Mouse (Mus musculus) liver, adult 2 months (tissue): ENCODE results near the gene Lmntd1. TPM values are rescaled to one million over a fixed set of nuclear protein-coding genes. Genes with fewer than 3 reads are reported as not detected.
A peak's percentile ranks its signal among the peaks of the same experiment; 100 is the strongest.

Experiments used
- DNase-seq: peaks from one replicate; pipeline ENCODE4 v3.0.0-alpha.2; 2011; ENCODE audit warnings: low read depth, low spot score; ENCODE audit errors: extremely low read depth
- H3K27ac ChIP-seq: fragments of 200-500 bp; replicated peaks from 2 replicates; pipeline ENCODE4 v1.5.1; 2012; ENCODE audit warnings: low read depth, mild to moderate bottlenecking, control low read depth, inconsistent platforms, low read length; ENCODE audit not compliant: insufficient read depth
- H3K27me3 ChIP-seq: fragments of 200-500 bp; 2 replicates; pipeline ENCODE4 v1.6.1; 2012; ENCODE audit warnings: mild to moderate bottlenecking, moderate library complexity, low read length, inconsistent platforms; ENCODE audit not compliant: control insufficient read depth, insufficient read depth
- H3K36me3 ChIP-seq: fragments of 200-500 bp; 2 replicates; pipeline ENCODE4 v1.6.1; 2012; ENCODE audit warnings: low read length, inconsistent platforms; ENCODE audit not compliant: control insufficient read depth, insufficient read depth
- H3K4me1 ChIP-seq: fragments of 200-500 bp; 2 replicates; pipeline ENCODE4 v1.6.1; 2011; ENCODE audit warnings: low read length; ENCODE audit not compliant: control insufficient read depth, insufficient read depth
- H3K4me3 ChIP-seq: fragments of 200-500 bp; 2 replicates; pipeline ENCODE4 v1.5.1; 2011; ENCODE audit warnings: low read depth, mild to moderate bottlenecking, control low read depth, low read length, moderate library complexity; ENCODE audit not compliant: insufficient read depth
- H3K79me2 ChIP-seq: fragments of 200-500 bp; 2 replicates; pipeline ENCODE4 v1.6.1; 2012; ENCODE audit warnings: inconsistent platforms, mild to moderate bottlenecking, low read length, moderate library complexity; ENCODE audit not compliant: control insufficient read depth, insufficient read depth
- H3K9ac ChIP-seq: fragments of 200-500 bp; 2 replicates; pipeline ENCODE4 v1.6.1; 2012; ENCODE audit warnings: low read depth, mild to moderate bottlenecking, control low read depth, inconsistent platforms, low read length
- CTCF ChIP-seq: fragments of 200-500 bp; IDR thresholded peaks from 2 replicates; pipeline ENCODE4 v1.5.1; 2011; ENCODE audit warnings: low read depth, low read length, control low read depth
- POLR2A ChIP-seq: fragments of 200-500 bp; IDR thresholded peaks from 2 replicates; pipeline ENCODE4 v1.6.1; 2011; ENCODE audit warnings: low read length, control low read depth; ENCODE audit not compliant: insufficient read depth; ENCODE audit errors: extremely low read depth
- WGBS: fragments of 180-500 bp; shearing (Covaris S2); methylation state at CpG from one replicate; pipeline ENCODE4 v1.1.7; 2018; 5-methylcytosine and 5-hydroxymethylcytosine counted together
- polyA plus RNA-seq: library from polyadenylated mRNA; depleted of rRNA; stranded (reverse); fragments of >200 nt; gene quantifications from 2 replicates; pipeline ENCODE4 v1.2.3, GENCODE M21; 2012
- total RNA-seq: library from RNA; depleted of rRNA; stranded (reverse); fragments of >200 nt; gene quantifications from 2 replicates; pipeline ENCODE4 v1.2.3, GENCODE M21; 2014

Gene Lmntd1
- total and polyA plus RNA-seq, 2 experiments = not detected

DNA sequence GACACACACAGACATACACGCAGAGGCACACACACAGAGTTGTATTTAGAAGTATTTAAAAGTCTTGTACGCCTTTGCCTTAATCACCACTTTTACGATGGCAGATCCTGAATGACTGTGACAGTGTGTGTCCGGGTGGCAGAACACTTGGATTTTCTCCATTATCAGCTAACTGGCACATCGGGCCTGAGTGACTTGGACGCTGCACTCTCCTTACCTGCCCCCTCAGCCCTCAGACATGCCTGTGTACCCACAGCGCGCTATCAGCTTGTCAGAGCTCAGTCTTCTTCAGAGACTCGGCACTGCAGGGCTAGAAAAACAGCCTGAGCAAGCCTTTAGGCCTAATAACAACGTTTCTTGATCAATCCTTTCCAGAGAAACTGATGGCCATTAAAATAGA lies 187.6 kb downstream of the Lmntd1 start:
- Histone ChIP-seq H3K79me2 (no peaks in the 10 kb centered on the region), H3K36me3 (no peaks in the 10 kb centered on the region), H3K4me1 (no peaks in the 10 kb centered on the region), H3K27me3 (no peaks in the 10 kb centered on the region), H3K4me3 (no peak overlapping the region), H3K27ac (no peak overlapping the region), H3K9ac (no peak overlapping the region)
- no peak for TF ChIP-seq CTCF
- no peak for TF ChIP-seq POLR2A
- 76% methylated on average over 10 of the region's 10 CpGs for WGBS
- no peak for DNase-seq

DNA sequence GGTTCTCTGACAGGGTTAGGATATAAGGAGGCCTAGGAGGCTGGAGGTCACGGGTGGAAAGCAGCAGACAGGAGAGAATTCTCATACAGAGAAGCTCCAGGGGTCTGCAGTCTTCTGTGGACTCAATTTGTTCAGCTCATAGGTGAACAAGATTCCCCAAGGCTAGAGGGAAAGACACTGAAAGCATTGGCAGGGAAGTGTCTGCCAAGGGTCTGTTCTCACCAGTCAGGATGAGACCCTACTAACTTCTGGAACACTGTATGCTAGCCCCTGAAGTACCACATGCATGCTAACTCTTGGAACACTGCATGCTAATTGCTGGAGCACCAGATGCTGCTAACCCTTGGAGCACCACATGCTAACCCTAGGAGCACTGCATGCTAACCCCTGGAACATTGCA lies 190.0 kb downstream of the Lmntd1 start:
- no peak for TF ChIP-seq POLR2A
- TF ChIP-seq CTCF = no peak

DNA sequence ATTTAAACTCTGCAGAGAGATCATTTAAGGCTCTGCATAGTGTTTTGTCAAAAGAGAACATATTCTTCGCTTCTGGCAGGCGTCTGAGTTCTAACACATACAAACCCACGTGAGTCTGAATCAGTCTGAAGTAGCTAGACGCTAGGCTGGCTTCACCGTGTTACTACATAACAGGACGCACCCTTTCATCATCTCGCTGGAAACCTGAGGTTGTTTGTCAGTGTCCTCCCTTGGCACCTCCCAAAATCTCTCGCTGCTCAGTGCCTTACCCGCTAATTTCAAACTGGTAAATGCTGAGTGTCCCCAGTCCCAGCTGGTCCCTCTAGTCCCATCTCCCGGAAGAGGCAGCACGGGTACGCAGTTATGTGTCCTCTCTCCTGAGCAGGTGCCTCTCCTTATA lies 190.6 kb downstream of the Lmntd1 start:
- H3K27ac ChIP-seq = no peak overlapping the region
- no peaks in the 10 kb centered on the region for H3K36me3 ChIP-seq
- no peaks in the 10 kb centered on the region for H3K27me3 ChIP-seq
- DNase-seq = no peak
- 86% methylated on average over 12 of the region's 12 CpGs for WGBS
- H3K4me3 ChIP-seq = no peak overlapping the region
- no peaks in the 10 kb centered on the region for H3K4me1 ChIP-seq
- H3K9ac ChIP-seq = no peak overlapping the region
- no peaks in the 10 kb centered on the region for H3K79me2 ChIP-seq
- TF ChIP-seq POLR2A (no peak), CTCF (no peak)

More for the DNA sequence above, 190.0 kb downstream of the Lmntd1 start:
- H3K79me2 ChIP-seq = no peaks in the 10 kb centered on the region
- H3K27ac ChIP-seq = no peak overlapping the region
- WGBS = 61% methylated on average over 1 of the region's 1 CpGs
- no peaks in the 10 kb centered on the region for H3K4me1 ChIP-seq
- no peaks in the 10 kb centered on the region for H3K27me3 ChIP-seq
- no peak overlapping the region for H3K9ac ChIP-seq
- H3K4me3 ChIP-seq = no peak overlapping the region
- no peak for DNase-seq
- H3K36me3 ChIP-seq = no peaks in the 10 kb centered on the region

DNA sequence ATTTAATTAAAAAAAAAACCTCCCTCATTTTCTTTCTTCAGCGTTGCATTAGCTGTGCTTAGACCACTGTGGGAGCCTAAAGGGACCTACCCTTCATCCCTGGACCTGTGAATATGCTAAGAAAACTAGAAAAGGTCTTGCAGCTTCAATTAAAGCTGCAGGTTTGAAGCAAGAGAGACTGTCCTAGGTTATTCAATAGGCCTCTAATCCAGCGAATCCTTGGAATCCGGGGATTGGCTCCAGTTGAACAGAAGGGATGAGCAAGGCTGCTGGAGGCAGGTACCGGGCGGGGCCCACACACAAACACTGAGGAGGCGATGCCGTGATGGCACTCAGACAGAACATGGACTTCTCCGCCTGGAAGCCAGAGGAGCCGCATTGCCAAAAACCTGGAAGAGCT lies 192.5 kb downstream of the Lmntd1 start:
- H3K4me1 ChIP-seq = no peaks in the 10 kb centered on the region
- H3K9ac ChIP-seq = no peak overlapping the region
- no peak for DNase-seq
- no peak overlapping the region for H3K27ac ChIP-seq
- no peak for TF ChIP-seq CTCF
- TF ChIP-seq POLR2A = no peak
- H3K4me3 ChIP-seq = no peak overlapping the region
- 91% methylated on average over 9 of the region's 9 CpGs for WGBS
- H3K36me3 ChIP-seq = no peaks in the 10 kb centered on the region
- no peaks in the 10 kb centered on the region for H3K79me2 ChIP-seq
- H3K27me3 ChIP-seq = no peaks in the 10 kb centered on the region

DNA sequence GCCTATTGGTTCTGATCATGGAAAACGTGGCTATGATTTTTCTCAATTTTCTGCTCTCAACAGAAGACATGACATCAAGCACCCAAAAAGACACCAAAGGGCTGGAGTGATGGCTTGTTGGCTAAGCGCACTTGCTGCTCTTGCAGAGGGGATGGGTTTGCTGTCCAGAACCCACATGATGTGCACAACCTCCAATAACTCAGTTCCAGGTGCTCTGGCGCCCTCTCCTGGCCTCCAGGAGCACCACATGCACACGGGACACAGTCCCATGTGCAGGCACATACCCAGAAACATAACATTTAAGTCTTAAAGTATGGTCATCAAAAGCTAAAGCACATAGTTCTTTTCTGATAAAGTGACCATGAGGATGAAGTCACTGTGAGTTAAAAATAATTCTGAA lies 193.7 kb downstream of the Lmntd1 start:
- Histone ChIP-seq H3K4me1 (no peaks in the 10 kb centered on the region), H3K9ac (no peak overlapping the region), H3K79me2 (no peaks in the 10 kb centered on the region), H3K27me3 (no peaks in the 10 kb centered on the region), H3K27ac (no peak overlapping the region), H3K36me3 (no peaks in the 10 kb centered on the region), H3K4me3 (no peak overlapping the region)
- no peak for TF ChIP-seq POLR2A
- TF ChIP-seq CTCF = peak; percentile 83
- 76% methylated on average over 4 of the region's 4 CpGs for WGBS
- DNase-seq = no peak

DNA sequence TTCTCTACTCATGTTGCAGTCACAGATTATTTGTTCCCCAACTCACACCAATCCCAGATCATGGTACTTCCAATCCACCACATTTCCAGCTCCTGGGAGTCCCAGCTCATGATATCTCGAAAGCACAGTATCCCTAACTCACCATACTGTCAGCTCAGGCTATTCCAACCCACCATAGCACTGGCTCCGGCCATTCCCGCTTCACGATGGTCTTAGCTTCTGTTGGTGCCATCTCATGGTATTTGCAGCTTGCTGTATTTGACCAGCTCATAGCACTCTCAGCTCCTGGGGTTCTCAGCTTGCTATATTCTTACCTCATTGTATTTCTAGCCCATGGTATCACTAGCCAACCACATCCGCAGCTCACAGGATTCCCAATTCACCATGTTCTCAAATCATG lies 195.3 kb downstream of the Lmntd1 start:
- H3K4me1 ChIP-seq = no peaks in the 10 kb centered on the region
- TF ChIP-seq POLR2A = no peak
- TF ChIP-seq CTCF = no peak
- H3K27me3 ChIP-seq = no peaks in the 10 kb centered on the region
- no peak overlapping the region for H3K27ac ChIP-seq
- H3K9ac ChIP-seq = no peak overlapping the region
- no peak for DNase-seq
- no peaks in the 10 kb centered on the region for H3K79me2 ChIP-seq
- WGBS = 94% methylated on average over 5 of the region's 5 CpGs
- H3K4me3 ChIP-seq = no peak overlapping the region
- H3K36me3 ChIP-seq = no peaks in the 10 kb centered on the region
